13 mouse cellular contexts compared by ENCODE assay signal in the genomic region with DNA sequence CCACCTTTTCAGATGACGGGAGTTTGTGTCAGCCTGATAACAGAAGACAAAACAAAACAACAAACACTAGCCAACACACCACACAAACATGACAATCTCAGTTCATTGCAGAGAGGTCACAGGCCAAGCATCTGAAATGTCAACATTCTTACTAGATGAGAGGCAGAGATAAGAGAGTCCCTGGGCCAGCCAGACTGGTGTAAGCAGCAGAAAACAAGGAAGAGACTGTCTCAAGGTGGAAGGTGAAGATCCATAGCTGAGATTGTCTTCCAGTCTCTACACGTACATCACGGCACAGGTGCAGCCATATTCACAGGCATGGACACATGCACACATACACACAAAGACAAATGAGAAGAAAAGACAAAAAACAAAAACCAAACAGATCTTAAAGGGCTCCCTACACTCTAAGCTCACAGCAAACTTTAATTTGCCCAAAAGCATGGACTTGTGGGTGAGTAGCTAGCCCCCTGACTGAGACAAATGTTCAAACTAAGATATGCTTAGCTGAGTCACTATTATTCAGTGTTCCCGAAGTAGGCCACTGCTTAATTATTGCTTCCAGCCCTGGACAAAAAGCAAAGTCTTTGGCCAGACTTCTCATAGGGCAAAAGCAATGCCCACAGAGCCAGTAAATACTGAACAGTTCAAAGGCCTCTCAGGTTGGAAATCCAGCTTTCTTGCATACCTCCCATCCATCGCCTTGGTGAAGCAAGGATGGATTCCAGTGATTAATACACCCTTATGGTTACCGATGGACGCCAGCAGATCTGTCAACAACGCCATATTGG.
"Had no signal": no experiment of that assay in that cellular context is flagged by ENCODE, and none has a peak within 500 bp of the region (broad histone marks: within the 10 kb centered on the region; RNA-seq: fewer than 3 reads in every experiment).

No protein-coding gene starts in this region.

- H3K27ac ChIP-seq: kidney, postnatal 0 days; limb, embryonic 15.5 days; liver, embryonic 14.5 days; midbrain, embryonic 13.5 days; neural tube, embryonic 15.5 days; stomach, postnatal 0 days had no signal

- H3K9ac ChIP-seq: limb, embryonic 15.5 days; liver, embryonic 14.5 days; midbrain, embryonic 13.5 days; neural tube, embryonic 15.5 days had no signal

- H3K4me3 ChIP-seq: limb, embryonic 15.5 days; midbrain, embryonic 13.5 days; myocyte; neural tube, embryonic 15.5 days had no signal

- DNase-seq: layer of hippocampus, adult 9-11 months; layer of hippocampus, postnatal 36 days; lung, adult 18-20 months; right cerebral cortex, adult 18-20 months; right cerebral cortex, postnatal 25 days; thymus, postnatal 4 days had no signal

- H3K9me3 ChIP-seq: limb, embryonic 15.5 days; midbrain, embryonic 13.5 days; neural tube, embryonic 15.5 days had no signal

- H3K36me3 ChIP-seq: midbrain, embryonic 13.5 days; neural tube, embryonic 15.5 days had no signal

- ATAC-seq: midbrain, embryonic 13.5 days had no signal

- H3K27me3 ChIP-seq: limb, embryonic 15.5 days; midbrain, embryonic 13.5 days; neural tube, embryonic 15.5 days had no signal

- H3K4me2 ChIP-seq: limb, embryonic 15.5 days; midbrain, embryonic 13.5 days; neural tube, embryonic 15.5 days had no signal

- H3K4me1 ChIP-seq: limb, embryonic 15.5 days had no signal
